Mouse (Mus musculus): ENCODE data around the gene Vmn1r78. TPM values are rescaled to one million over a fixed set of nuclear protein-coding genes. Genes with fewer than 3 reads are reported as not detected.
"Not testable (repeated sequence)": the region's sequence is repeated elsewhere in the genome, so short reads cannot be mapped to it uniquely, and the experiment has no call there.

Vmn1r78 gene
- polyA plus RNA-seq (2014; fragmentation: Nextera tagmentation; extraction: Ambion mirVana), result not detected in 2 replicates

GRCm38 (mm10) chr7:12149957-12150356, at the start of gene Vmn1r78:
TSS of gene Vmn1r78 (plus strand) at chr7:12150257.
- Histone ChIP-seq H3K27me3 (ENCODE audit: control insufficient read depth, insufficient read depth, low read length) (no peaks in the 10 kb centered on the region), H3K9ac (ENCODE audit: low read depth, low read length) (no peak within 1 kb of the TSS), H3K4me2 (replicated peaks; ENCODE audit: low read depth, low read length) (no peak within 1 kb of the TSS), H3K36me3 (ENCODE audit: control insufficient read depth, insufficient read depth, low read length) (no peaks in the 10 kb centered on the region), H3K4me3 (ENCODE audit: low read depth, low read length) (no peak within 1 kb of the TSS), H3K9me3 (ENCODE audit: control insufficient read depth, low read length) (no peaks in the 10 kb centered on the region), H3K27ac (ENCODE audit: low read depth, low read length) (no peak within 1 kb of the TSS), H3K4me1 (replicated peaks; ENCODE audit: control insufficient read depth, insufficient read depth, low read length) (no peaks in the 10 kb centered on the region)
- ATAC-seq (ENCODE audit: low FRiP score), result no peak
- WGBS, result 67% methylated on average over 2 of the region's 2 CpGs
- DNase-seq (ENCODE audit: low spot score), result no peak

GRCm38 (mm10) chr7:12156463-12156862, 6.4 kb downstream of the Vmn1r78 start:
- ATAC-seq (ENCODE audit: low FRiP score); DNase-seq (ENCODE audit: low spot score); H3K4me2 ChIP-seq (replicated peaks; ENCODE audit: low read depth, low read length); H3K27me3 ChIP-seq (ENCODE audit: control insufficient read depth, insufficient read depth, low read length); H3K27ac ChIP-seq (ENCODE audit: low read depth, low read length); H3K4me3 ChIP-seq (ENCODE audit: low read depth, low read length); H3K36me3 ChIP-seq (ENCODE audit: control insufficient read depth, insufficient read depth, low read length); H3K9ac ChIP-seq (ENCODE audit: low read depth, low read length); H3K9me3 ChIP-seq (ENCODE audit: control insufficient read depth, low read length); H3K4me1 ChIP-seq (replicated peaks; ENCODE audit: control insufficient read depth, insufficient read depth, low read length): not testable (repeated sequence)
- 38% methylated on average over 1 of the region's 1 CpGs for WGBS

- H3K9me3 ChIP-seq (ENCODE audit: control insufficient read depth, low read length); ATAC-seq (ENCODE audit: low FRiP score): not testable (repeated sequence)
These were observed 20.9 kb downstream of the Vmn1r78 start, which contains the start of gene Vmn1r79 for GRCm38 (mm10) chr7:12170979-12171378. TSS of gene Vmn1r79 (plus strand) at chr7:12171279.

GRCm38 (mm10) chr7:12172926-12173325, 22.9 kb downstream of the Vmn1r78 start:
- H3K27ac ChIP-seq (ENCODE audit: low read depth, low read length); DNase-seq (ENCODE audit: low spot score); H3K4me2 ChIP-seq (replicated peaks; ENCODE audit: low read depth, low read length); H3K9me3 ChIP-seq (ENCODE audit: control insufficient read depth, low read length); H3K4me3 ChIP-seq (ENCODE audit: low read depth, low read length); H3K9ac ChIP-seq (ENCODE audit: low read depth, low read length); ATAC-seq (ENCODE audit: low FRiP score); H3K4me1 ChIP-seq (replicated peaks; ENCODE audit: control insufficient read depth, insufficient read depth, low read length); H3K27me3 ChIP-seq (ENCODE audit: control insufficient read depth, insufficient read depth, low read length); H3K36me3 ChIP-seq (ENCODE audit: control insufficient read depth, insufficient read depth, low read length): not testable (repeated sequence)
- WGBS, result 62% methylated on average over 2 of the region's 2 CpGs

More at GRCm38 (mm10) chr7:12170979-12171378, 20.9 kb downstream of the Vmn1r78 start, which contains the start of gene Vmn1r79:
- not testable (repeated sequence) for H3K4me3 ChIP-seq (ENCODE audit: low read depth, low read length); H3K4me2 ChIP-seq (replicated peaks; ENCODE audit: low read depth, low read length); H3K4me1 ChIP-seq (replicated peaks; ENCODE audit: control insufficient read depth, insufficient read depth, low read length); H3K27me3 ChIP-seq (ENCODE audit: control insufficient read depth, insufficient read depth, low read length); H3K27ac ChIP-seq (ENCODE audit: low read depth, low read length); DNase-seq (ENCODE audit: low spot score); H3K9ac ChIP-seq (ENCODE audit: low read depth, low read length); H3K36me3 ChIP-seq (ENCODE audit: control insufficient read depth, insufficient read depth, low read length)

- no peaks in the 10 kb centered on the region for H3K4me1 ChIP-seq (replicated peaks; ENCODE audit: control insufficient read depth, insufficient read depth, low read length)
- DNase-seq (ENCODE audit: low spot score) (no peak), ATAC-seq (ENCODE audit: low FRiP score) (no peak)
- no peak within 1 kb of the TSS for H3K4me3 ChIP-seq (ENCODE audit: low read depth, low read length)
- no peak within 1 kb of the TSS for H3K4me2 ChIP-seq (replicated peaks; ENCODE audit: low read depth, low read length)
- no peak within 1 kb of the TSS for H3K9ac ChIP-seq (ENCODE audit: low read depth, low read length)
- H3K9me3 ChIP-seq (ENCODE audit: control insufficient read depth, low read length), result no peaks in the 10 kb centered on the region
- WGBS, result 90% methylated on average over 1 of the region's 1 CpGs
- H3K27me3 ChIP-seq (ENCODE audit: control insufficient read depth, insufficient read depth, low read length), result no peaks in the 10 kb centered on the region
- no peak within 1 kb of the TSS for H3K27ac ChIP-seq (ENCODE audit: low read depth, low read length)
- H3K36me3 ChIP-seq (ENCODE audit: control insufficient read depth, insufficient read depth, low read length), result no peaks in the 10 kb centered on the region
These were observed 38.9 kb downstream of the Vmn1r78 start, which contains the start of gene Vmn1r80 for GRCm38 (mm10) chr7:12188986-12189385. TSS of gene Vmn1r80 (plus strand) at chr7:12189286.

- 60% methylated on average over 2 of the region's 2 CpGs for WGBS
- H3K9me3 ChIP-seq (ENCODE audit: control insufficient read depth, low read length), result no peaks in the 10 kb centered on the region
- H3K27me3 ChIP-seq (ENCODE audit: control insufficient read depth, insufficient read depth, low read length), result no peaks in the 10 kb centered on the region
- no peaks in the 10 kb centered on the region for H3K4me1 ChIP-seq (replicated peaks; ENCODE audit: control insufficient read depth, insufficient read depth, low read length)
- DNase-seq (ENCODE audit: low spot score) (no peak), ATAC-seq (ENCODE audit: low FRiP score) (no peak)
- no peaks in the 10 kb centered on the region for H3K36me3 ChIP-seq (ENCODE audit: control insufficient read depth, insufficient read depth, low read length)
- no peak overlapping the region for H3K9ac ChIP-seq (ENCODE audit: low read depth, low read length)
- no peak overlapping the region for H3K4me3 ChIP-seq (ENCODE audit: low read depth, low read length)
- no peak overlapping the region for H3K27ac ChIP-seq (ENCODE audit: low read depth, low read length)
- H3K4me2 ChIP-seq (replicated peaks; ENCODE audit: low read depth, low read length), result no peak overlapping the region
These were observed 54.1 kb downstream of the Vmn1r78 start for GRCm38 (mm10) chr7:12204141-12204540.

Other genes with a start within 250 kb of the Vmn1r78 start
- gene Vmn1r76, start 212.0 kb upstream of the Vmn1r78 start, polyA plus RNA-seq (2014; fragmentation: Nextera tagmentation; extraction: Ambion mirVana), result not detected in 2 replicates
- gene Vmn1r77, start 113.5 kb upstream of the Vmn1r78 start, polyA plus RNA-seq (2014; fragmentation: Nextera tagmentation; extraction: Ambion mirVana), result not detected in 2 replicates
- gene Vmn1r79, start 21.0 kb downstream of the Vmn1r78 start, polyA plus RNA-seq (2014; fragmentation: Nextera tagmentation; extraction: Ambion mirVana), result not detected in 2 replicates
- not detected in 2 replicates for gene Vmn1r80, start 39.0 kb downstream of the Vmn1r78 start, polyA plus RNA-seq (2014; fragmentation: Nextera tagmentation; extraction: Ambion mirVana)
- gene Vmn1r81, start 118.0 kb downstream of the Vmn1r78 start, polyA plus RNA-seq (2014; fragmentation: Nextera tagmentation; extraction: Ambion mirVana), result not detected in 2 replicates
- not detected in 2 replicates for gene Vmn1r82, start 150.2 kb downstream of the Vmn1r78 start, polyA plus RNA-seq (2014; fragmentation: Nextera tagmentation; extraction: Ambion mirVana)
- gene Vmn1r83, start 179.2 kb downstream of the Vmn1r78 start, polyA plus RNA-seq (2014; fragmentation: Nextera tagmentation; extraction: Ambion mirVana), result not detected in 2 replicates
- not detected in 2 replicates for gene Vmn1r84, start 219.0 kb downstream of the Vmn1r78 start, polyA plus RNA-seq (2014; fragmentation: Nextera tagmentation; extraction: Ambion mirVana)